Mouse (Mus musculus): ENCODE measurements at regions not wholly inside any gene's neighbourhood (a gene's known extent, or its start where the extent isn't known, plus 50 kb on each side); places are given as distances from the start of the nearest gene placed in this dataset.

GRCm38 (mm10) chr1:159149721-159150120 lies 82.4 kb upstream of the Cop1 start:
- no peak for TF ChIP-seq CTCF (IDR thresholded peaks at IDR 0.05; ENCODE audit: control insufficient read depth, insufficient read depth, insufficient read length)
- TF ChIP-seq MYOG (IDR thresholded peaks at IDR 0.05; ENCODE audit: control insufficient read depth, extremely low read depth, insufficient read length), result no peak
- TF ChIP-seq CEBPB (IDR thresholded peaks at IDR 0.05; ENCODE audit: low read depth), result no peak
- no peak for TF ChIP-seq USF1 (IDR thresholded peaks at IDR 0.05; ENCODE audit: low read depth)
- TF ChIP-seq FOSL1 (IDR thresholded peaks at IDR 0.05; ENCODE audit: insufficient read depth, low read length, poor library complexity, severe bottlenecking), result no peak
